Mouse (Mus musculus) CH12.LX (cell line): ENCODE measurements around the gene Ndrg2. TPM values are rescaled to one million over a fixed set of nuclear protein-coding genes. Genes with fewer than 3 reads are reported as not detected.

Experiments
- DNase-seq: peaks from one replicate; pipeline ENCODE4 v3.0.0-alpha.2; 2013; ENCODE audit errors: extremely low read depth
- H3K27ac ChIP-seq: 2 replicates; pipeline ENCODE4 v1.5.1; 2012; ENCODE audit warnings: low read depth, mild to moderate bottlenecking, control low read depth, moderate library complexity; ENCODE audit not compliant: insufficient read depth
- H3K27me3 ChIP-seq: replicated peaks from 2 replicates; pipeline ENCODE3; 2012; ENCODE audit warnings: inconsistent platforms
- H3K36me3 ChIP-seq, 2 experiments: replicated peaks in 1 of 2; 2 replicates each; pipeline versions ENCODE3 to v1.6.1; 2012; ENCODE audit warnings: inconsistent platforms in 1 of 2, low read length in 1 of 2, mild to moderate bottlenecking in 1 of 2, mixed read lengths in 1 of 2, moderate library complexity in 1 of 2; ENCODE audit not compliant: control insufficient read depth in 1 of 2, insufficient read depth in 1 of 2
- H3K4me1 ChIP-seq, 2 experiments: 2 replicates each; pipeline ENCODE4 v1.6.1; 2012; ENCODE audit warnings: inconsistent platforms in 1 of 2, moderate library complexity in 1 of 2; ENCODE audit not compliant: insufficient read depth in 2 of 2, control insufficient read depth in 1 of 2
- H3K4me2 ChIP-seq: 2 replicates; pipeline ENCODE4 v1.6.1; 2012; ENCODE audit warnings: low read depth, mild to moderate bottlenecking, control low read depth; ENCODE audit not compliant: poor library complexity, insufficient read depth, severe bottlenecking
- H3K4me3 ChIP-seq, 3 experiments: fragments of 150-350 bp in 1 of 3; sonication (generic) in 1 of 3; replicated peaks in 1 of 3; 2 replicates each; pipeline versions ENCODE3 to v1.5.1; 2011 to 2012; ENCODE audit warnings: low read depth in 2 of 3, low read length in 2 of 3, mild to moderate bottlenecking in 2 of 3, moderate library complexity in 2 of 3, control low read depth in 1 of 3, improper control_type of control experiment in 1 of 3, inconsistent platforms in 1 of 3, mixed read lengths in 1 of 3; ENCODE audit not compliant: poor library complexity in 1 of 3
- H3K79me2 ChIP-seq: replicated peaks from 2 replicates; pipeline ENCODE4 v1.6.1; 2012; ENCODE audit warnings: mild to moderate bottlenecking, moderate library complexity; ENCODE audit not compliant: control insufficient read depth, poor library complexity, insufficient read depth, severe bottlenecking; ENCODE audit errors: extremely low read depth
- H3K9ac ChIP-seq: 2 replicates; pipeline ENCODE4 v1.6.1; 2012; ENCODE audit warnings: low read depth, mild to moderate bottlenecking, control low read depth, moderate library complexity; ENCODE audit not compliant: insufficient read depth
- H3K9me3 ChIP-seq: replicated peaks from 2 replicates; pipeline ENCODE3; 2012; ENCODE audit warnings: low read length, inconsistent platforms, mixed read lengths
- CHD2 ChIP-seq: IDR thresholded peaks from 2 replicates; pipeline ENCODE4 v1.6.1; 2011; ENCODE audit warnings: low read length, improper control_type of control experiment
- E2F4 ChIP-seq: IDR thresholded peaks from 2 replicates; pipeline ENCODE4 v1.6.1; 2011; ENCODE audit warnings: low read depth, low read length, improper control_type of control experiment; ENCODE audit not compliant: insufficient replicate concordance
- ELF1 ChIP-seq: IDR thresholded peaks from 2 replicates; pipeline ENCODE4 v1.6.1; 2014; ENCODE audit warnings: low read depth, mild to moderate bottlenecking, inconsistent platforms, low read length, improper control_type of control experiment
- EP300 ChIP-seq: IDR thresholded peaks from 2 replicates; pipeline ENCODE4 v1.6.1; 2011; ENCODE audit warnings: low read length, improper control_type of control experiment
- MAX ChIP-seq: IDR thresholded peaks from 2 replicates; pipeline ENCODE4 v1.6.1; 2011; ENCODE audit warnings: low read length, improper control_type of control experiment
- MXI1 ChIP-seq: IDR thresholded peaks from 2 replicates; pipeline ENCODE4 v1.6.1; 2011; ENCODE audit warnings: mild to moderate bottlenecking, low read depth, low read length, improper control_type of control experiment
- NELFE ChIP-seq: IDR thresholded peaks from 2 replicates; pipeline ENCODE4 v1.6.1; 2011; ENCODE audit warnings: low read depth, low read length, improper control_type of control experiment
- NRF1 ChIP-seq: IDR thresholded peaks from 2 replicates; pipeline ENCODE4 v1.6.1; 2014; ENCODE audit warnings: low read depth, mild to moderate bottlenecking, inconsistent platforms, low read length, improper control_type of control experiment, moderate library complexity
- POLR2A ChIP-seq: IDR thresholded peaks from 2 replicates; pipeline ENCODE4 v1.6.1; 2011; ENCODE audit warnings: low read depth, mild to moderate bottlenecking, improper control_type of control experiment, low read length
- POLR2AphosphoS2 ChIP-seq: IDR thresholded peaks from 2 replicates; pipeline ENCODE4 v1.6.1; 2011; ENCODE audit warnings: low read depth, low read length, improper control_type of control experiment
- RAD21 ChIP-seq: IDR thresholded peaks from 2 replicates; pipeline ENCODE4 v1.6.1; 2011; ENCODE audit warnings: low read depth, mild to moderate bottlenecking, low read length, improper control_type of control experiment, moderate library complexity
- RCOR1 ChIP-seq: conservative IDR thresholded peaks from 2 replicates; pipeline ENCODE4 v1.6.1; 2012; ENCODE audit warnings: low read depth, mild to moderate bottlenecking, inconsistent platforms, low read length, improper control_type of control experiment
- TCF12 ChIP-seq: IDR thresholded peaks from 2 replicates; pipeline ENCODE4 v1.6.1; 2014; ENCODE audit warnings: low read depth, mild to moderate bottlenecking, inconsistent platforms, low read length, improper control_type of control experiment
- UBTF ChIP-seq: IDR thresholded peaks from 2 replicates; pipeline ENCODE4 v1.6.1; 2012; ENCODE audit warnings: low read depth, mild to moderate bottlenecking, inconsistent platforms, low read length, improper control_type of control experiment, moderate library complexity
- USF2 ChIP-seq: conservative IDR thresholded peaks from 2 replicates; pipeline ENCODE4 v1.6.1; 2011; ENCODE audit warnings: low read depth, low read length, improper control_type of control experiment
- ZMIZ1 ChIP-seq: IDR thresholded peaks from 2 replicates; pipeline ENCODE4 v1.6.1; 2012; ENCODE audit warnings: low read depth, mild to moderate bottlenecking, inconsistent platforms, low read length, improper control_type of control experiment
- ZNF384 ChIP-seq: IDR thresholded peaks from 2 replicates; pipeline ENCODE4 v1.6.1; 2012; ENCODE audit warnings: low read depth, low read length, improper control_type of control experiment, inconsistent platforms
- dilution Hi-C: fragments of 300-500 bp; cut with MboI; formaldehyde crosslinking; loops from 2 replicates; pipeline ENCODE4 v1.14.3; 2020; ENCODE audit warnings: low sequenced_read_pairs; ENCODE audit not compliant: extremely low pct_unique_long_range_greater_than_20kb, extremely low pct_ligation_motif_present
- in situ Hi-C: fragments of 300-500 bp; cut with MboI; formaldehyde crosslinking; loops from 3 replicates; pipeline ENCODE4 v1.14.3; 2019; ENCODE audit warnings: low sequenced_read_pairs, low pct_ligation_motif_present, low pct_unique_long_range_greater_than_20kb, mixed read lengths
- polyA plus RNA-seq: library from polyadenylated mRNA; unstranded; fragments of >175 nt; gene quantifications from 2 replicates; pipeline ENCODE4 v1.2.1, GENCODE M21; 2012; ENCODE audit warnings: low read depth; ENCODE audit not compliant: insufficient read length
- total RNA-seq, 2 experiments: library from RNA; depleted of rRNA; stranded (reverse); fragments of 300-350 nt in 1 of 2; fragments of >200 nt in 1 of 2; gene quantifications; 2 replicates each; pipeline ENCODE4 v1.2.3; 2012 to 2014

The Ndrg2 gene
- total and polyA plus RNA-seq, 3 experiments, result 0.50 to 1.1 (median 1.0) TPM

- Histone ChIP-seq H3K27ac (no peak overlapping the region), H3K36me3 (peaks cover 11 to 46% of the 10 kb centered on the region in 2 experiments), H3K9me3 (no peaks in the 10 kb centered on the region), H3K4me2 (no peak overlapping the region), H3K27me3 (no peaks in the 10 kb centered on the region), H3K9ac (no peak overlapping the region), H3K4me3 (no peak overlapping the region), H3K79me2 (no peaks in the 10 kb centered on the region), H3K4me1 (no peaks in the 10 kb centered on the region)
- no peak for DNase-seq
- dilution Hi-C loops (no loop called here), in situ Hi-C loops (no loop called here)
- TF ChIP-seq RAD21 (no peak), TCF12 (no peak), ZMIZ1 (no peak), MXI1 (no peak), RCOR1 (no peak), POLR2A (no peak), ZNF384 (no peak), MAX (no peak), NRF1 (no peak), ELF1 (no peak), EP300 (no peak)
Measured at GRCm38 (mm10) chr14:51896539-51897170, 17.3 kb downstream of the Ndrg2 start.

DNA sequence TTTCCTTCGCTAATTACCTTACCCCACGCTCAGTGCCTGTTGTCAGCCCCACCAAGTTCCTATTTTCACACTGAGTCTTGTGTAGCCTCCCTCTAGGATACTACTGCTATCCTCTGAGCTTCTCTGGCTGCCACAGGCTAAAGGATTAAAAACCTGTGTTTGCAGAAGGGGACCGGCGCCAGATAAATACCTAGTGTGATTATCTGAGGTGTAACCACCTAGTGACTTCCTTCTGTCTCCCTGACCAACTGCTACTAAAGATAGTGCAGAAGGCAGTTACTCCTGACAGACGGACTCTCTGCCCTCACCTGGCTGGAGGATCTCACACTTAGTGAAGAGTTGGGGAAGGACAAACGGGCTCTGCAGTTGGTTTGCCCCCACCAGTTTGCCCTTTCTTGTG, 17.9 kb downstream of the Ndrg2 start:
- Histone ChIP-seq H3K27ac (no peak overlapping the region), H3K4me2 (no peak overlapping the region), H3K9me3 (no peaks in the 10 kb centered on the region), H3K4me3 (no peak overlapping the region), H3K79me2 (no peaks in the 10 kb centered on the region), H3K9ac (no peak overlapping the region), H3K36me3 (peaks cover 17 to 52% of the 10 kb centered on the region in 2 experiments), H3K4me1 (no peaks in the 10 kb centered on the region), H3K27me3 (no peaks in the 10 kb centered on the region)
- DNase-seq, result no peak
- in situ Hi-C loops (no loop called here), dilution Hi-C loops (no loop called here)
- TF ChIP-seq MAX (no peak), USF2 (no peak), ZNF384 (no peak)

DNA sequence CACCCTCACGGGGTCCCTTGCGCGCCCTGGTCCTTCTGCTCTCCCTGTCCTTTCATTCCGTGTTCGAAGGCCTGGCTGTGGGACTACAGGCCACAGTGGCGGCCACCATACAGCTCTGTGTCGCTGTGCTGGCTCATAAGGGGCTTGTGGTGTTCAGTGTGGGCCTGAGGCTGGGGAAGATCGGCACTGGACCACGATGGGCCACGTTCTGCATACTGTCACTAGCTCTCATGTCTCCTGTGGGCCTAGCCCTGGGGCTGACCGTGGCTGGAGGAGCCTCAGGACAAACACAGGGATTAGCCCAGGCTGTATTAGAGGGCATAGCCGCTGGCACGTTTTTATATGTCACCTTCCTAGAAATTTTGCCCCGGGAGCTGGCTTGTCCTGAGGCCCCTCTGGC, 18.9 kb downstream of the Ndrg2 start:
- Histone ChIP-seq H3K4me1 (no peaks in the 10 kb centered on the region; a peak in 1 of 4 replicates), H3K27me3 (no peaks in the 10 kb centered on the region), H3K4me3 (no peak overlapping the region), H3K79me2 (no peaks in the 10 kb centered on the region), H3K4me2 (no peak overlapping the region), H3K9me3 (no peaks in the 10 kb centered on the region), H3K9ac (no peak overlapping the region), H3K27ac (no peak overlapping the region), H3K36me3 (peaks cover 25 to 61% of the 10 kb centered on the region in 2 experiments)
- in situ Hi-C loops (no loop called here), dilution Hi-C loops (no loop called here)
- DNase-seq, result no peak
- no peak for TF ChIP-seq E2F4
- TF ChIP-seq NELFE, result no peak
- TF ChIP-seq RCOR1, result no peak
- no peak for TF ChIP-seq POLR2AphosphoS2
- no peak for TF ChIP-seq UBTF
- TF ChIP-seq CHD2, result no peak
